Mouse (Mus musculus): ENCODE data around the gene Cbx7. TPM values are rescaled to one million over a fixed set of nuclear protein-coding genes. Genes with fewer than 3 reads are reported as not detected.

Gene Cbx7
- polyA plus RNA-seq, 1 experiment from 2014 or later, result 4.0 TPM

Small RNA genes within 50 kb of the gene (microRNA-seq; reads per million reads assigned to microRNA genes)
- gene Mir7213, result not detected

Other genes starting within 250 kb of the Cbx7 start
- 8.9 and 9.9 TPM in 2 replicates for gene Sun2, start 228.6 kb downstream of the Cbx7 start, polyA plus RNA-seq (2015; fragmentation: Nextera tagmentation; extraction: Ambion mirVana)
- 87.9 and 89.5 TPM in 2 replicates for gene Dnal4, start 193.3 kb downstream of the Cbx7 start, polyA plus RNA-seq (2015; fragmentation: Nextera tagmentation; extraction: Ambion mirVana)
- 19.2 and 24.7 TPM in 2 replicates for gene Nptxr, start 166.4 kb downstream of the Cbx7 start, polyA plus RNA-seq (2015; fragmentation: Nextera tagmentation; extraction: Ambion mirVana)
- 1.4 TPM in 1 of 2 replicates, not detected in the other for gene Npcd, start 136.9 kb downstream of the Cbx7 start, polyA plus RNA-seq (2015; fragmentation: Nextera tagmentation; extraction: Ambion mirVana)
- 49.3 and 53.2 TPM in 2 replicates for gene Cbx6, start 136.4 kb downstream of the Cbx7 start, polyA plus RNA-seq (2015; fragmentation: Nextera tagmentation; extraction: Ambion mirVana)
- gene Apobec3, start 79.5 kb downstream of the Cbx7 start, polyA plus RNA-seq (2015; fragmentation: Nextera tagmentation; extraction: Ambion mirVana), result 6.7 and 8.5 TPM in 2 replicates
- 3.4 and 3.6 TPM in 2 replicates for gene Pdgfb, start 43.9 kb upstream of the Cbx7 start, polyA plus RNA-seq (2015; fragmentation: Nextera tagmentation; extraction: Ambion mirVana)
- gene Syngr1, start 120.2 kb upstream of the Cbx7 start, polyA plus RNA-seq (2015; fragmentation: Nextera tagmentation; extraction: Ambion mirVana), result 49.5 and 58.4 TPM in 2 replicates
- 605 and 629 TPM in 2 replicates for gene Rpl3, start 120.7 kb upstream of the Cbx7 start, polyA plus RNA-seq (2015; fragmentation: Nextera tagmentation; extraction: Ambion mirVana)
- 40.7 and 43.8 TPM in 2 replicates for gene Tab1, start 162.0 kb upstream of the Cbx7 start, polyA plus RNA-seq (2015; fragmentation: Nextera tagmentation; extraction: Ambion mirVana)
- gene Mgat3, start 202.6 kb upstream of the Cbx7 start, polyA plus RNA-seq (2015; fragmentation: Nextera tagmentation; extraction: Ambion mirVana), result 10.8 and 11.0 TPM in 2 replicates